Mouse (Mus musculus): Measurements from ENCODE around the gene Ttc33.

DNA sequence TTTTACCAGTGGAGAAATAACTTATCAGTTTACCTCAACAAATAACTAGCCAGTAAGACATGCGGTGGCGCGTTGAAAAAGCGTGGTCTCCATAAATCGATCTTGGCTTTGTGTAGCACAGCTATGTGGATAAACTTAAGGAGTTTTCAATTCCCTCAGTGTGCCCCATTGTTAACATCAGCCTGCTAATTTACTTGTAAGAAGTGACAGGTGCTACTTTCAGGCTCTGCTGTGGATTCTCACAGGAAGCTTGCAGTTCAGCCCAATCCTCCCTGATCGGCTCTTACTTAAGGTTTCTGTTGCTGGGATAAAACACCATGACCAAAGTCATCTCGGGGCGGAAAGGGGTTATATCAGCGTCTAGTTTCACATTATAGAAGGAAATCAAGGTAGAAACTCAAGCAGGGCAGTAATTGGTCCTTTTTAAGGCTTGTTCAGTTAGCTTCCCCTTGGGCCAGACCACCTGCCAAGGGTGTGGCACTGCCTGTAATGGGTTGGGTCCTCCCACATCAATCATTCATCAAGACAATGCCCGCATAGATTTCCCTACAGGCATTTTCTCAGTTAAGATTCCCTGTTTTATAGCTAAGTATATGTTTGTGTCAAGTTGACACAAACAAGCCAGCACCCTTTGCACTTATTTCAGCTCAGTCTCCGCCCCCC, 526 bp upstream of the Ttc33 start:
- no peak for TF ChIP-seq ZNF384 (IDR thresholded peaks at IDR 0.05; ENCODE audit: low read depth, low read length)
- TF ChIP-seq ZC3H11A (IDR thresholded peaks at IDR 0.05; ENCODE audit: borderline replicate concordance, low read depth, low read length) = no peak

All from ES-E14 (cell line).